Mouse (Mus musculus) ovary, postnatal 36 days (tissue): Measurements from ENCODE around the gene Chid1.

ENCODE experiments used
- DNase-seq: peaks from one replicate; pipeline ENCODE4 v3.0.0; 2022; ENCODE audit warnings: low spot score, mixed read lengths

The Chid1 gene

DNA sequence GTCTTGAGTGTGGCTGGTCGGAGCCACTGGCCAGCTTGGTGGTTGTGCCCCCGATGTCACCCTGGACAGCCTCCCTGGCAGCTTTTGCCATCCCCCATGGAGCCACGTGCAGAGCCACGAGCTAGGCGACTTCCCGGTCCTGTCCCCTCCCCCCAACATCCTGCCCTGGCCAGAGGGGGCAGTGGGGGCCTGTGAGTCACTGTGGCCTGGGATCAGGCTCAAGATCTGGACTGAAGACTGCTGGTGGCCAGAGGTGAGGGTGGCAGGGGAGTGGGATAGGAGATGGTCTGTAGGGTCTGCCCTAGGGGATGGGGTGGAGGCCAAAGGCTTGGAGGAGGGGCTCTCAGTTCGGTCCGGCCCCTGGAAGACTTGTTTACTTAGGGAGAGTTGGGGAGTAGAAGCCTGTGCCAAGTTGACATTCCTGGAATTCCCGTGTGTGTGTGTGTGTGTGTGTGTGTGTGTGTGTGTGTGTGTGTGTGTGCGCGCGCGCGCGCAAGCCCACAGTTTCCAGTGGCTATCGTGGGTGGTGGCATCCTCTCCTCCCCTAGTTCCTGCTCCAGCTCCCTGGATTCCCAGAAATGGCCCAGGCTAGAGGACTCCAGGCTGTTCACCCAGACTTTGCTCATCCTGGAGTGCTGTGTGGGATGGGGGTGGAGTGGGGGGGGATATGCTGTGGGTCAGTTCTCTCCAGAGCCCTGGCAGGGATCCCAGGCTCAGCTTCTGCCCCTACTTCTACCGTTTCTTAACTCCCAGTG is 63.3 kb downstream of the Chid1 start:
- DNase-seq: peak; percentile 82

DNA sequence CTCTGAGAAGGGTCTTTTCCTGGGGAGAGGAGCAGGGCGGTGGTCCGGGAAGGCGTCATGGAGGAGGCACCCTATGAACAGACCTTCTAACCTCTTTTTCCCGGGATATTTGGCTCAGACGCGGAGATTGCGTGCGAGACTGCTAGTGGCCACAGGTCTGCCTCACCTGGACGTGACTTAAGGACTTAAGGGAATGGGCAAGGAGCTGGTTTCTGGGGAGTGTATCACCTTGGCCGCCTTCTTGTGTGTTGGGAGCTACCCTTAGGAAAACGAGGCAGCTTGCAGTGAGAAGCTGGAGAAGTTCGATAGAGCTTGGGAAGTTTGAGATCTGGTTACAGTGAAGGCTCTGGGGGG is 63.9 kb downstream of the Chid1 start:
- DNase-seq: peak; percentile 21

DNA sequence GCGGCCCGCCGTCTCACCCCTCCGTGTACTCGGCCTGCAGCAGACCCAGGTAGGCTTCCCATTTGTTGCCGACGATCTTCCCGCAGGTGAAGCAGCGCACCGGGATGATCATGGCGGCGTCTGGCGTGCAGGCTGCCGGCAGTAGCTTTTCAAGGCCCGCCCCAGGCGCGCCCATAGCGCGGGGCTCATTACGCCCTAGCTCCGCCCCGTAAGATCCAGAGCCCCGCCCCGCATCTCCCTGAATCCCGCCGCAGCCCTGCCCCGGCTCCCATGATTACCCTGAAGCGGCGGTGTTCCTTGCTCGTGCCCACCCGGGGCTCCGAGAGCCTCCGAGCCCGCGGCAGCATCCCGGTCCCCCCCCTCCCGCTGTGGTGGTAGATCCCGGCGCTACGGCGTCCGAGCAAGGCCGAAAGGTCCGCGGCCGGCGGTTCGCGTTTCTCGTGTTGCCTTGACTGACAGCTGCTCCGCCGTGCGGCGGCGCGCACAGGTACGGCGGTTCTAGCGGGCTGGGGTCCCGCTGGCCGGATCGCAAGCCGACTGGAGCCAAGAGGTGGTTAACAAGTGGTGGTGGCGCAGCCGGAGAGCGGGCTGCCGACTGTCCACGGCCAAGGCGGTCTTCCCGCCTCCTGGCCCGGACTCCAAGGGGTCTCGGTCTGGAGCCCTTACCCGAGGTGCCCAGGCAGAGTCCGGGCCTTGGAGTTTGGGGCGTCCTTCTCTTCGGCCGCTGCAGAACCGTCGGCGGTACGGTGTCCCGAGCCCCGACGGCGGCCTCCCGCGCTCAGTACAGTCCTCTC is 64.4 kb downstream of the Chid1 start, which contains the start of the genes Polr2l and Tspan4:
Gene Polr2l, minus strand, starts transcription at position 122 of the 794 bp plus-strand sequence.
Gene Tspan4, plus strand, starts transcription at position 230 of the 794 bp plus-strand sequence.
- DNase-seq: peak; percentile 85

DNA sequence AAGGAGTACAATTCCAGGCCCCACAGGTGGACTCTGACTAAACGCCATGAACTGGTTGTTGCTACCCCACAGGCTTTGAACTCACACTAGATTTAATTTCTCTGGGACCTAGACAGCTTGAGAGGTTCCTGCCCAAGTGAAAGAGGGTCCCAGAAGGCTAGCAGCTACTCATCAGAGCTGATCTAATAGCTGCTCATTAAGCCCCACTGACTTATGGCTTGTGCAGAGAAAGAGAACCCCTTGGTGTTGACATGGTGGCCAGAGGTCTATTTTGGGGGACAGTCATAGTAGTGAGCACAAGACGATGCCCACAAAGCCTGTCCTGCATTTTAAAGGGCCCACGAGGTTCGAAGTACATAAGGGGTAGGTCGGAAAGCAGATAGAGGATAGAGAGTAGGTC is 65.5 kb downstream of the Chid1 start:
- DNase-seq: no peak

DNA sequence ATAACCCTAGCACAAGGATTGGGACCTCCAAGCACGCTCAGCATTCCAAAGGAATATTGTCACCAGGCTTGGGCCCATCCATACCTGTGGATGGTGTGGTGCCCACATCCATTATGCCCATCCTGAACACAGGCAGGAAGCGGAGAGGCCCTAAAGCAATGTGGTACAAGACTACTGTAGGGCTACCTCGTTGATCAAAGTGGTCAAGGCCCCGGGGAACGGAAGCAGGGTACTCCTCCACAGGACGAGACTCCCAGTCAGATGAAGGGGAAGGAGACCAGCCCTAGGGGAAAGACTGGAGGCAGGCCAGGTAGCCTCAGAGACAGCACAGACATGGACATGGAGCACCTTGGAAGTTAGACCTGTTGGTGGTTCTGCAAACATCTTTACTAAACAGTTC is 66.9 kb downstream of the Chid1 start:
- DNase-seq: no peak

DNA sequence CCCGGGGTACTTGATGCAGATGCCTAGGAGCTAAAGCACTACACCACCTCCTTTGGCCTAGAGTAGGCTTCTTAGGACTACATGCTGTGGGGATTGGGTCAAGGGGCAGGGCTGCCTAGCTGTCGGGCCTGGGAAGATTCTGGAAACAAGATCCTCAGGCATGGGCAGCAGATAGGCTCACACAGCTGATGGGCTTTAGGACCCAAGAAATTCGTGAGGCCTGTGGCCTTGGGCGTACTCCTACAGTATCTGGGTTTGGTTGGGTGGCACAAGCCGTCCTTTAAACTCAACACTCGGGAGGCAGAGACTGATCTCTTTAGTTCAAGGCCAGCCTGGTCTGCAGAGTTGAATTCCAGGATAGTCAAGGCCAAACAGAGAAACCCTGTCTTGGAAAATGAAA is 67.4 kb downstream of the Chid1 start:
- DNase-seq: peak; percentile 44

DNA sequence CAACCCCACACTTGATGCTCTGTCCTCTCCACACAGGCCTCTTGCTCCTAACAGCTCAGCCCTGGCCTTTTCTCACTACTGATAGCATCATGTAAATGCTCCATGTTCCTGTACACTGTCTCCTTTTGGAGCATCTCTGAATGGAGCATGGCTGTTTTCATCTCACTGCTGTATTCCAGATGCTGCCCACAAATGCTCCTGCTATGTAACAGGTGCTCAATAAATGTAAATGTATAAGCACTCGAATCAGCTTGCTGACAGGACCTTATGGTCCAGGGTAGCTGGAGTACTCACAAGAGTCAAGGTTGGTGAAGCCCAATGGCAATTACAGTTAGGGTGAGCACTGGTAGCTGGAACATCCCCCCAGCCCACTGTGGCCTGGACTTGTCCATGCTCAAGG is 68.4 kb downstream of the Chid1 start:
- no peak for DNase-seq

DNA sequence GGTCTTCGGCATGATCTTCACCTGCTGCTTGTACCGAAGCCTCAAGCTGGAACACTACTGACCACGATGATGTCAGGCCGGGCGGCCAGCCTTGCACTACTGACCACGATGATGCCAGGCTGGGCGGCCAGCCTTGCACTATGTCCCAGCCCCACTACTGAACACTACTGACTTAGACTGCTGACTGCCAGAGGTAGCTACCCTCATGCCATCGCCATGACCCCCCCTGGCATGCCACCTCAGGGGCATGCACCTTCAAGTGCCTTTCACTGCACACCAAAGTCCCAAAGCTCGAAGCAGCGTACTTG is 69.1 kb downstream of the Chid1 start:
- DNase-seq: no peak

DNA sequence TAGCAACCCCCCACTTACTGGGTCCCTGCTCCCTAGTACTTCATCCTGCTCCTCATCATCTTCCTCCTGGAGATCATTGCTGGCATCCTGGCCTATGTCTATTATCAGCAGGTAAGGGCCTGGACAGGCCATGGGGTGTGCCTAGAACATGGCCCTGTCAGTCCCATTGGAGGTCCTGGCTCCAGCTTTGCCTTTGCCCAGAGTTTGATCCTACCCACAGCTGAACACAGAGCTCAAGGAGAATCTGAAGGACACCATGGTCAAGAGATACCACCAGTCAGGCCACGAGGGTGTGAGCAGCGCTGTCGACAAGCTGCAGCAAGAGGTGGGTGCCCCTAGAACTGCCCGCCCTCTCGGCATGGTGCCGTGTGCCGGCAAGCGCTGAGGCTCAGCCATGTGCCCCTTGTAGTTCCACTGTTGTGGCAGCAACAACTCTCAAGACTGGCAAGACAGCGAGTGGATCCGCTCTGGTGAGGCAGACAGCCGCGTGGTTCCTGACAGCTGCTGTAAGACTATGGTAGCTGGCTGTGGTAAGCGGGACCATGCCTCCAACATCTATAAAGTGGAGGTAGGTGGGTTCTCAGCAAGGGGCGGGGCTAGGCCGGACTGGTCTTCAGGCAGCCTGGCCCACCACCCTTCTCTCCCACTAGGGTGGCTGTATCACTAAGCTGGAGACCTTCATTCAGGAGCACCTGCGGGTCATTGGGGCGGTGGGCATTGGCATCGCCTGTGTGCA is 69.6 kb downstream of the Chid1 start:
- peak; percentile 28 for DNase-seq

DNA sequence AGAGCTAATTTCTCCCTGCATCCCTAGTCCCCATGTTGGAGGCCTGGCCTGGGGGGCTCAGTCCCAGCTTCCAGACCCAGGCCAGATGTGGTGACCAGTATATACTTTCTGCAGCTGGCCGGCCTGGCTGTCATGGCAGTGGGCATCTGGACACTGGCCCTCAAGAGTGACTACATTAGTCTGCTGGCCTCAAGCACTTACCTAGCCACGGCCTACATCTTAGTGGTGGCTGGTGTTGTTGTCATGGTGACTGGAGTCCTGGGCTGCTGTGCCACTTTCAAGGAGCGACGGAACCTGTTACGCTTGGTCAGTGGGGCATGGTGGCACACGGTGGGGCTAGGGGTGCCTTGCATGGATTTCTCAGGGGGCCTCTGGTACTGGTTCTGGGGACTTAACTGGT is 70.3 kb downstream of the Chid1 start:
- no peak for DNase-seq

DNA sequence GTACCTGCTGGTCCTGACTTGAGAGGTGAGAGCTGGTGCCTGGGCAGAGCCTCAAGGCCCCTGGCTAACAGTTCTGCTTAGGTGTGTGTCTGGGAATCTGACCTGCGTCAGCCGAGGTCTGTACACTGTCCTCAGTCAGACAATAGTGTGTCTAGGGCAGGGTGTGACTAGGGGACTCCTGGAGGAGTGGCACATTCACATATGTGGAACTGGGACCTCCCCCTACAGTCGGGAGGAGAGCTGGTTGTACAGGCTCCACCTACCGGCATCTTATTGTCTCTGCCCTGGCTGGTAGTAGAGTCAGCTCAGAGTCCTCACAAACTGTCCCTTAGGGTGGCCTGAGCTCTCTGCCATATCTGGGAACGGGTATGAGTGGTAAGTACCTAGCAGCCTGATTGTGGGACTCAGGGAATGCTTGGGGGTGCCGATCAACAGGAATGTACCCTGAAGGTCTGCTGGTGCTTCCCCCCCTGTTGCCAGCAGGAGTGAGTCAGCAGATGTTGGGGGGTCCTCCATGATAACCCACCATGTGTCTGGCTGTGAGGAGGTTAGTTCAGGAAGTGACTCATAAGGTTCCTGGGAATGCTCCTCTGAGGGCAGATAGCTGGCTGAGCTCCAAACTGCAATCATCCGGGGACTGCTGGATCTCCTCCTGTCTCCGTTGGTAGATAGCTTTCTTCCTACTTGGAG is 71.0 kb downstream of the Chid1 start:
- peak; percentile 65 for DNase-seq

DNA sequence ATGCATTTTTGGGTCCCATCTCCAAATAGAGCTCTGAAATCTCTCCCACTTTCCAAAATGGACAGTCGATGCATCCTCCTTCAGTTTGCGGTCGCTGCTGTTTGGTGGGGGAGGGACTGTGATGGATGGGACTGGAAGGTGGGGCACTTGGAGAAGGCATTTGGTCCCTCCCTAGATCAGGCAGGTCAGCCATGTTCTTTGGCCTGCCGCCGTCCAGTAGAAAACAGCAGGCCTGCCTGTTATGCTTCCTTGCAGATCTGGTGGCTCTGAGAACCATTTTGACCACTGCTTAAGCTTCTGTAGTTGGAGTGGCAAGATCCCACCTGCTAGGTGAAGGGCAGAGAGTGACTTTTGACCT is 71.5 kb downstream of the Chid1 start:
- peak; percentile 41 for DNase-seq

DNA sequence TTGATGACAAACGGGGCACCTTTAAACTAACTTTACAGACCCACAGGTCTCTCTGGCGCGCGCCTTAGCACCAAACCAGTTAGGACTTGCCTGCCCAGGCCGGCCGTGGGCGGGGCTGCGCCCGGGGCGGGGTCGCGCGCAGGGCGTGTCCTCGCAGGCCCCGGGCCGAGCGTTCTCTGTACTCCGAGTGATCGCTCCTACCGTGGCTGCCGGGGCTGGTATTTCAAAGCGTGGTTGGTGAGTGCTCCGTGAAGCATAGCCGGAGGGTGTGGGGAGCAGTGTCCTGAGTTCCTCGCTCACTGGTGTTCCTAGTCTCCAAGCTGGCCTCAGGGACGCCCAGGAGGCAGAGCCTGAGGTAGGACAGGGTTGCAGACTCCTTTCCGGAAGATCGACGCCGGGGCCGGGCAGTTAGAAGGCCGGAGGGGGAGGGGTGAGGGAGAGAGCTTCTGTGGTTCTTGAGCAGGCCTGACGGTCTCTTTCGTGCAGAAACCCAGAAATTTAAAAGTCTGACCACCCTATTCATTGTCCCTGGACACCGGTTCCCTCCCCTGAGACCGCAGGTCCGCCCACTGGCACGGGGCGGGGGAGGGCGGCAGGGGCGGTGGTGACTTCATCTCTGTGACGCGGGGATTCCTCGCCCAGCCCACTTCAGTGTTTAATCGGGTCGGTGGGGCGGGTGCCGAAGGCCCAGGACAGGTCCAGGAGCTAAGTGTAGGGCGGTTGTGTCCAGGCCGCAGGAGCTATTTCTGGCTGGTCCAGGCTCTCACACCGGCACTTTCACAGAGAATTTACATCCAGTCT is 72.2 kb downstream of the Chid1 start, which contains the start of gene Cd151:
Gene Cd151, plus strand, starts transcription at position 163 of the 801 bp plus-strand sequence.
- DNase-seq: peak; percentile 92

DNA sequence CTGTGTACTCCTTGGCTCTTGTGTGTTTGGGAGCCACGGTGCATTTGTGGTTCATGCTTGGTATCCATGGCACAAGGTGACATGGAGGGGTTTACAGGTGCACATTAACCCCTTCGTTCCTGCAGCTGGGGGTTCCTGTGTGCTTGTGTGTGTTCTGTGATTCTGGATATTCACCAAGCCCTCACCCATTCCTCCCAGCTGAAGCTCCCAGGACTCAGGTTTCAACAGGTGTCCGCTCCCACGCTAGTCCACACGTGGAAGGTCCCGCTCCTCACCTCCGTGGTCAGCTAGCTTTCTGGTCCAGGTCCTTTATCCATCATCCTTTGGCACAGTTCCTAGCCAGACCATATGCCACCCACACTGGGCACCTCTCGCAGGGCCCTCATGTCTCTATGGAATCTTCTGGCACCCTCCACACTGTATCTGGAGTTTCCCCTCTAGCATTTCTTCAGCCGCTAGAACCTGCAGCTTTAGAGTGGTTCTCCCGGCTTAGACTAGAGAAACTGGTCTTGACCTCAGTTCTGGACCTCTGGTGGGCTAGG is 73.0 kb downstream of the Chid1 start:
- DNase-seq: no peak

DNA sequence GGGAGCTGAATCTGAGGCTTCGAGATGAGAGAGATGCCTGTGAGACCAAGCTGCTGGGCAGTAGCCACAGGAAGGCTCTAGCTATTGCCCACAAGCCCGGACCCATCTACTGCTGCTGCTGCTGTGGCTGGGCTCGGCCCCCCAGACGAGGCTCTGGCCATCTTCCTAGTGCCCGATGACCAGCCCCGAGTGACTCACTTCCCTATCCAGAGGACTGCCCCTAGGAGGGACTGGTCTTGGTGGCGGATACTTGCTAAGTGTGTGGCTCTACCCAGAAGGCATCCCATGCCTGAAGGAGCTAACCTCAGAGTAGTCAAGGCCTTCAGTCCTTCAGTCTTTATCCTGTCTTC is 73.6 kb downstream of the Chid1 start:
- DNase-seq: no peak

DNA sequence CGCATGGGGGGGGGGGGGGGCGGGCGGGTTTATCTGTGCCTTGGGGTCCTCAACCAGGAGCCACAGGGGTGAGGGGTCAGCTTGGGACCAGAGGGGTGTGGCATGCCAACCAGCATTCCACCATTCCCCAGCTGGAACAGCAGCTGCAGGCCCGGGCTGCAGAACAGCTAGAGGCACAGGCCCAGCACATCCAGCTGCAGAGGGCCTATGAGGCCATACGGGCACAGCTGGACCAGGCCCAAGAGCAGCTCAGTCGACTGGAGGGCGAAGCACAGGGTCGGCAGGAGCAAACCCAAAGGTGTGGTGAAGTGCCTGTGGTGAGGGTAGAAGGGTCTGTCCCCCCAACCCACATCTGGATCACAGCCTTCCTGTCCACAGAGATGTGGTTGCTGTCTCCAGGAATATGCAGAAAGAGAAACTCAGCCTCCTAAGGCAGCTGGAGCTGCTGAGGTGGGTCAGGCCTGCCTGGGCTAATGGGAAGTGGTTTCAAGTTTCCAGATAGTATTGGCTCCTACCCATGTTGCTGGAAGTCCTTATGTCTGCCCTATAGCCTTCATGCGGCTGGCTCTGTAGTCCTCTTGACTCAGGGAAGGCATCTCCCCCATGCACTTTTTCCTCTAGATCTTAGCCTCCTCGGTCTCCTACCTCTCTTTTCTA is 74.1 kb downstream of the Chid1 start:
- DNase-seq: no peak

DNA sequence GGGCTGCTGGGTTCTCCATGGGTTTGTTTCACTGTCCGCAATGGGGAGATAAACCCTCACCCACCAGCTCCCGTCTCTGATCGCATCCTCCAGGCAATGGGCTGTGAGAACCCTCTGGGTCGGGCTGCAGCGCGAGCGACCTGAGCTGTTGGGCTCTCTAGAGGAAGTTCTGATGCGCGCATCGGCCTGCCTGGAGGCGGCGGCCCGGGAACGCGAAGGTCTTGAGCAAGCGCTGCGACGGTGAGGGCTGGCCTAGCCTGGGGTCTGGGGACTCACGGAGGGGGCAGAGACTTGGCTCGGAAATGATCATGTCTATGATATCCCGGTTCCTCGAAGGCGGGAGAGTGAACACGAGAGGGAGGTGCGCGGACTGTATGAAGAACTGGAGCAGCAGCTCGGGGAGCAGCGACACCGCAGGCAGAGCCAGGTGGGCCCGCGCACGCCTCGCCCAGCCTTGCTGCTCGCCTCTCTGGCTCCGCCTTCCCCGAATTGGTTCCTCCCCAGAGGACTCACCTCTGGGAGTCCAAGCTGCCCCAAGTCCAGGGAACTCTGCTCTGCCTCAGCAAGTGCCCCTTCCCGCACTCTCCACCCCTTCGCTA is 75.0 kb downstream of the Chid1 start:
- no peak for DNase-seq

DNA sequence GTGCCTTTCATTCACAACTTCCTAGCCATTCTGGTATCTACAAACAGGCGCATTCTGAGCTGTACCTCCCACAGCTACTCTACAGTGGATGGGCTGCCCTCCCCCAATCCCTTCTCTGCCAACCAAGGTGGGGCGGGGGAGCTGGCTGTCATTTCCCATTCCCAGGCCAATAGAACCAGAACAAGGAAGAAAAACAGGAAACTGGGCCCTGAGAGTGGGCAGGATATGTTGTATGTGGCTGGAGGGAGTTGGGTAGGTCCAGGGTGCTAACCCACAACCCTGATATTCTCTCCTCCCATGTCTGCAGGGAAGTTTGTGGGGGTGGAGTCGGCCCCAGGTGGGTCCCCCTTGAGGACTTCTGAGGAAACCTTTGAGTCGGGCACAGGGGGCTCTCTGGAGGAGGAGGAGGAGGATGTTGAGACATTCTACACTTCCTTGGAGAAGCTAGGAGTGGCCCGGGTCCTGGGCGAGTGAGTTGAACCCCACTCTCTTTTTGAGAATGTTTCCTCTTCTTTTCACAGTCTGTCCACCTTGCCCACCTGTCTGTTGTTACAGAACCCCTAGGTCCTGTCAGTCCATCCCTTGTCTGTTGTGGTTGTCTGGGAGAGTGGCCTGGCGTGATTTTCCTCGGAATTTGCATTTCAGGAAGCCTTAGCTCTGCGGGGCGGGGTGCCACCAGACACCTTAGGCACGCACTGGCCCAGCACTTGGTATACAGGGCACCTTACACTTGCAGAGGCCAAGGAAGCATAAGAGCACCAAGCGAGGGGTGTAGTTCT is 75.6 kb downstream of the Chid1 start:
- DNase-seq: no peak

DNA sequence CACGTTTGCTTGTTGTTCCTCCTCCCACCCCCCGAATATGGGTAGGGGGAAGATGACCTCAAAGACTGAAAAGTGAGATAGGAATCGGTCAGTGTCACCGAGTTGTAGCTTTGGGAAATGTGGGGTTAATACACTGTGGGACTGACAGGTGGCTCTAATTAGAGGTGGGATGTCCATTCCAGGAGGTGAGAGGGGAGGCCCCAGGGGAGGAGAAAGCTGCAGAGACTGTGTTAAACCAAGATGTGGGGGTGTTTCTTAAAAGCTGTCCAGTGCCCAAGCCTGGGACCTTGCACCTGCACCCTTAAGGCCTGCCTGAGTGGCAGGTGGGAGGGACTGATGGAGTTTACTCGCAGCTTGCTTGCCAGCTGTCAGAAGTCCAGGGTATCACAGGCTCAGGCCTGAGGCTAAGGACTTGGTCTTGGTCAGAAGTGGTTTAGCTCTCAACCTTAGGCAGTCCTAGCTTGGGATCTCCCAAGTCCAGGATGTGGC is 77.3 kb downstream of the Chid1 start:
- no peak for DNase-seq
